Mouse (Mus musculus): Measurements from ENCODE around the gene Ackr3.

DNA sequence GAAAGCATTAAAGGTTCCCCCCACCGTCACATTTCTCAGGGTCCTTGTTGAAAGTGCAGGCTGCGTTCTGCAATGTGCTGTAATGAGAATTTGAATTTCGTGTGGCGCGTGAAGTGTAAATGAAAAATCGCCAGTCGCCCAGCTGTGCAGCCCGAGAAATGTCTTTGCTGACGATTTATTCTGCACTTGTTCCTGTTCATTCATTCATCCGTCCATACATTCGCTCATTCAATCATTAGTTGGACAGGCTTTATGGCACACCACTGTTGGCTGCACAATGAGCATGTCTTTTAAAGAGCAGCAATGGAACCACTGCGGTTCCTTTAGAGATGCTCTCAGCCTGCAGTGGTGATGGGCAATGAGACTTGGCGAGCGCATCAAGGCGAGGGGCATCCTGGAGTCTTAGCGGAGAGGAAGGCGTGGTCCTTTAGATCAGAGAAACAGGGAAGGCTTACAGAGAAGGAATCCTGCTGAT lies 18.7 kb downstream of the Ackr3 start:
- TF ChIP-seq TCF12 (IDR thresholded peaks at IDR 0.05; ENCODE audit: low read depth, low read length) (no peak), TAL1 (IDR thresholded peaks at IDR 0.05; ENCODE audit: low read length) (no peak)

Measured in MEL (cell line).